Mouse (Mus musculus) T-helper 2 cell (primary cell): ENCODE data around the gene Clybl.

ENCODE experiments used
- in situ Hi-C: fragments of 300-600 bp; cut with MboI, MseI; formaldehyde crosslinking; loops from one replicate; pipeline ENCODE4 v1.15.1; 2025; ENCODE audit warnings: high pct_unique_total_duplicates

The Clybl gene

DNA sequence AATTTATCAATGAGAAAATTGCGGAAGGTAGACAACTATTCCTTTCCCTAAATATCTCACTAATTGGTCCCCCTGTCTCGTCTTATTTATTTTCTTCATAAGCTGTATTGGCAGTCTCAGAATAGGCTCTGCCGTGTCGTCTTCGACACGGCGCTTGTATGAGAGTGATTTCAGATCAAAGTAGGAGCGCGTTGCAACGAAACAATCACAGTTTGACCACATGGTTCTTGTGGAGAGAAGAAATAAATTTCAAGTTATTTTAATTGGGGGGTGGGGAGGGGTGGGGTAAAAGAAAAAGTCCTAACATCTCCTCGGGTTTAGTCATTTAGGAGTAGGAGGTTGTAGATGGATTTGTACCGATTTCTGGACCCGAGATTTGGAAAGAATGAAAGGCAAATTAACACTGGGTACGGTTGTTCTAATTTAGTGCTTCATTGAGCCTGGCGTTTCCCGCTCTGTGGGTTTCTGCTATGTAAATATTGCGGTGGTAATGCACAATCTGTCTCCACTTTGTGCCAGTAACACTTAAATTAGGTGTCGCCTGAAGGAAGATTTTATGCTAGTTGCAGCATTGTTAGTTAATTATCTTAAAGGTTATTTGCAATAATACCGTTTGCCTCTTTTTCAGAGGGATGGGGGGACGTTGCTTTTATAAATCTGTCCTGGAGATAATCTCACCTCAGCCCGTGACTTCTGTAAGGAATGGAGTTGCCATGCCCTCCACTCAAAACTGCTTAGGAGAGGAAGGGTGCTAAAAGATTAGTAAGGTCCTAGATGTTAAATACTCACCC, 203.1 kb downstream of the Clybl start:
- in situ Hi-C loops: no loop called here

DNA sequence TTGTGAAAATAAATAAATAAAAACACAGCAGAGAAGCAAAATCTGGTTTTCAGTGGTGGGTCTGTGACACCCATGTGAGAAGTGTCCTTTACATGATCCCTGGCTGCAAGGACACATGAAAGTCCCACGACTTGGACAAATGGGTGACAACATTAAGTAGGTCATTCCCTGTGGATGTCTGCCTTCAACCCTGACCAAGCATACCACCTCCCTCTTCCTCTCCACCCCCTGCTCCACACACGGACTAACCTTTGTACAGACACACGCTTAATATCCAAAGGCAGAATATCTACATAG, 203.7 kb downstream of the Clybl start:
- in situ Hi-C loops: no loop called here

DNA sequence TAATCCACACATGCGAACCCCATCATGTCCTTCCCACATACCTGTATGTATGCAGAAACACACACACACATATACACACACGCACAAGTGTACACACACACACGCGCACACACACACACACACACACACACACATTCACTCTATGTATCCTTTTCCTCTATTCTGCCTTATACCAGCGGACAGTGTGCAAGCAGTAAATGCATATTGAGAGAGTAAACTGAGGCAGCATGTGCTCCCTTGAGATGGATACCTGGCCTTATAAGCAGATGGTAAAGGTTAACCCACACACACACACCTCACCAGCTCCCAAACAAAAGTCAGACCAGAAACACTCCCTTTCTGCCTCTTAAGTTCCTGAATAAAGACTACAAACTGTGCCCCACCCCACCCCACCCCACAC, 204.3 kb downstream of the Clybl start:
- in situ Hi-C loops: no loop called here

DNA sequence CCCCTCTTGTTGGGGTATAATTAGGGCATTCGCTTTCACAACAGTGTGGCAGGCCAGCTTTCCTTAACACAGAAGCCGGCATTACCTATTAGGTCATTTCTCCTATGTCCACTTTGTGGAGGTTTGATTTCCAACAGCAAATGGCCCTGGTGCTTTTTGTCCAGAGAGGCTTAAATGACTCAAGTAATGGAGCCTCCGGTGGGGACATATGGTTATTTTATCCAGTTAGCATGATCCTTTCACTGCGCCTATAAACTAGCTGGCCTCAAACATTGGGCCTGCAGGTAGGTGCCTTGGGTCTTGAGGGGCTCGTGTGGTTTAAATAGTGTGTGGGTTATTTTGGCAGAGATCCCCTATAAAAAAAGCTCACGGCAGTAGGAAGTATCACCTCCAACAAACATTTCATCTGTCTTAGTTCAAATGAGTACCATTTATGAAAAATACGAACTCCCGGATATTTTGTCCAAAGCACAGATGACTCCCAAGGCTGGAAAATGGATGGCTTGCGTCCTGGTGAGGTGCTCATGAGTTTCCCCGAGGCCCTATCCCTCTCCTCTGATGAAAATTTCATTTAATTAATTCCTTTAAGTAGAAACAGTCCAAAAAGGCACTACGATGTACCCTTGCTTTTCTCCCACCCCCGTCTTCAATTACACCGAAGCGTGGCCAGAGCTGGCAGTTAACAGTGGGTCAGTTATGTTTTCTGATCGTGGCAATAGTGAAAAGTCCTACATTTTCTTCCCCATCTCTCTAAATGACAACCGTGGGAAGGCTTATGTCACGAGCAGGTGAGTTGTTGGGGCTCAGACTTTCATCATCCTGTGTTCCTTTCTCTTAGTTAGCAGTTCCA, 205.0 kb downstream of the Clybl start:
- in situ Hi-C loops: no loop called here

DNA sequence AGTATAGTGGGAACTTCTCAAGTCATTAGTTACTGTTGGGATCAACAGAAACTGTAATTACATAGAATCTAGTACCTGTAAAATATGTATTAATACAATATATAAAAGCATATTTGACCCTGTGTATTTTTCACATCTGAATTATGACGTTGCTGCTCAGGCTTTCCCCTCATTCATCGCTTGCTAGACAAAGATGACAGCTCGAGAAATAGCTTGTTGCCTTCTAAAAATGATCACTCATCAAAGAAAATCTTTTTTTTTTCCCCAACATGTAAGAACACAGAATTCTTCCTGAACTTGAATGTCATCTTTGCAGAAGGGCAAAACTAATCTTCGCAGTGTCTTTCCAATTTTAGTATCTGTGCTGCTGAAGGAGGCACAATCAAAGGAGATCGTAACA, 206.3 kb downstream of the Clybl start:
- in situ Hi-C loops: no loop called here

DNA sequence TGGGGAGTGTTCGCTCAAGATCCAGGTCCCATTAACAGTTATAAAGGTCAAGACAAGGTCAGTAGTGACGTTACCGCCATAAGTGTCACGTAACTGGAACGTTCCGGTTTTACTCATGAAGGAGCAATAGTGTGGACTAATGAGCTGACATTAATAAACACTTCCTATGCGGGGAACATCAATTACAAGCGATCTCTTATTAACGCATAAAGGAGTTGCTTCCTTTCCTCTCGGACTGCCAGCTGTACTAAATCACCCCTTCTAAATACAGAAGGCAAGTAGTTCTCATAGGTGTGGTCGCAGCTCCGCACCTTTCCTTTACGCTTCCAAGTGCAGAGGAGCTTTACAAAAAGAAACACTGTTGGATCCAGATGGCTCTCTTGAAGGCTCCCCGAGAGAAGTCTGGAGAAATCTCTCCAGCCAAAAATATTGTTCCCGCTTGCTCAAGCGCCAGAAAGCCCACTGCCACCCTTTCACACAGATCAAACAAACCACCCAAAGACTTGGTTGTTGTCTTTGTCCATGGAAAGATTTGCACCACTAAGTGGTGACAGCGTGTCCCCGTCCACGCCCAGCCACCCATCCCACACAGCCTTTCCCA, 207.0 kb downstream of the Clybl start:
- in situ Hi-C loops: no loop called here

DNA sequence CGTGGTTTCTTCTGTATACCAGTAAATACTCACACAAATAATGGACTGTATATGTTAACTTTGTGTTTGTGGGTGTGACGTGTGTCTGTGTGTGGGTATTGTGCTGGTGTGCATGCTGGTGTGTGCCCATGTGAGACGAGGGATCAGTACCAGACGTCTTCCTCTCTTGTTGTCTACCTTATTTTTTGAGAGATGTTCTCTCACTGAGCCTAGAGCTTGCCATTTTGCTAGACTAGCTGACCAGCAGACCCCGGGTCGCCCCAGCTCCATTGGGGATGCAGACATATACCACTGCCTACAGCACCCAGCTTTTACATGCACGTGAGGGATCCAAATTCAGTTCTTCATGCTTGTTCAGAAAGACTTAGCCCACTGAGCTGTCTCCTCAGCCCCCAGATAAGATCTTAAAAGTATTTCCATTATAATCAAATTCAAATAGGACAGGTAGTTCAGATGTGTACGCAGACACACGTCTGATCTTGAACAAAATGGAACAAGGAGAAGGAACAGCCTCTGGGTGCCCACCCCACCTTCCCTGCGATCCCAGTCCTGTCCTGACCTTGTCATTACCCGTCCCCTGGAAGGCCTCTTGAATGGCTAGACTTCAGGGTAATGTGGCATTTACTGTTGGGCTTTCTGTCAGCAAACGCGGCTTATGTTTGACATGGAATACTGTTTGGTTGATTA, 208.3 kb downstream of the Clybl start:
- in situ Hi-C loops: no loop called here

DNA sequence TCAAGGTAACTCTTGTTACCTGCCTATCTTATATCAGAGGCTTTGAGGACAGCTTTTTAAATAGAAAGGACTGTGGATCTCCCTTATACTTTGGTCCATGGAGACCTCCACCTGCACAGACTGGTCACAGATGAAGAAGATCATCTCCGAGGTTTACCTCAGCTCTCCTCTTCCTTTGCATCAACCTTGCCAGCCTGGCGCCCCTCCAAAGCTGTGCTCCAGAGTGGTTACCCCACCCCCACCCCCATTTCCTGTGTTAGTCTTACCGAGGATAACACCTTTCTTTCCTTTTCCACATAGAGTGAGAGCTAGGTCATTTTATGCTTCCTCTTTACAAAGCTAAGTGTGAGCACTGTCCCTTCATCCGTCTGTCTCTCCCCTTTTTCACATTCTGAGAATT, 209.4 kb downstream of the Clybl start:
- in situ Hi-C loops: no loop called here

DNA sequence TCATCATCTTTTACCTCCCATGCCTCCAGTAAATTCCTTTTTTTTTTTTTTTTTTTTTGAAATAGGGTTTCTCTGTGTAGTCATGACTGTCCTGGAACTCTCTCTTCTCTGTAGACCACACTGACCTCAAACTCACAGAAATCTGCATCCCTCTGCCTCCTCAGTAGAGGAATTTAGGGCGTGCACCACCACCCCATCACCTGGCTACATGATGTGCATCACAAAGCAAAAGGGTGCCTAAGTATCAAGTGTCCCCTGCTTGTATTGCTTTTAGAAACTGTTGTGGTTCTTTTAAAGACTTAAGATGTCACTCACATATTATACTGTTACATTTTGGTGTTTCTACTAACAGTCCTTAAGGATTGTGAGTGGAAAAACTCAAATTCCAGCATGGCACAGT, 211.6 kb downstream of the Clybl start:
- in situ Hi-C loops: no loop called here

DNA sequence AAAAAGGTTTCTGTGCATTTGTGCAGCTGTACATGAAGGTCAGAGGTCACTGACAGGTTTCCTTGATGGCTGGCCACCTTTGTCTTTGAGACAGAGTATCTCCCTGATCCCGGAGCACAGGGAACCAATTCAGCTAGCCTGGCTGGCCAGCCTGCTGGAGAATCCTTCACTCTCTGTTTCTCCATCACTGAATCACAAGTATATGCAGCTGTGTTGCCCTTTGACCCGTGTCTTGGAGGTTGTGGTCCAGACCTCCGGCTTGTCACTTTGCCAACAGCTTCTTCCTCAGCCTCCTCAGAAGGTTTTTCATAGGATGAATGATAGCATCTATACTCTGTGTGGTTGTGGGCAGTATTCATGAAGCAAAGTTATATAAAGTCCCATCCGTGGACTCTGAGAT, 217.2 kb downstream of the Clybl start:
- in situ Hi-C loops: no loop called here

DNA sequence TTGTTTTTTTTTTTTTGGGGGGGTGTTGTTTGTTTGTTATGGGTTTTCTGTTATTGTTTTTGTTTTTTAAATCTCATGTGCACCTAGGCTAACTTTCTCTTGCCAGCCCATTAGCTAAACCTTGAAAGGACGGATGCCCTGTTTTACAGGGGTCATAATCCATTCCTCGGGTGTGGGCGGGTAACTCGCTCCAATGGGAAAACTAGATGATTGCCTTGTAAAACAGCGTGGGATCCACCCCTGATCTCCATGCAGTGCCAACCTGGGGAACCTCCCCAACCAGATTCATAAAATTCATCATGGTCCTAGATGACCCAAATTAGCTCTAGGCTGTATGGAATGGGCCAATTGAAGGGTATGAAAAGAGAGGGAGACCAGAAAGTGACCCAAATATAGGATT, 218.4 kb downstream of the Clybl start:
- in situ Hi-C loops: no loop called here

DNA sequence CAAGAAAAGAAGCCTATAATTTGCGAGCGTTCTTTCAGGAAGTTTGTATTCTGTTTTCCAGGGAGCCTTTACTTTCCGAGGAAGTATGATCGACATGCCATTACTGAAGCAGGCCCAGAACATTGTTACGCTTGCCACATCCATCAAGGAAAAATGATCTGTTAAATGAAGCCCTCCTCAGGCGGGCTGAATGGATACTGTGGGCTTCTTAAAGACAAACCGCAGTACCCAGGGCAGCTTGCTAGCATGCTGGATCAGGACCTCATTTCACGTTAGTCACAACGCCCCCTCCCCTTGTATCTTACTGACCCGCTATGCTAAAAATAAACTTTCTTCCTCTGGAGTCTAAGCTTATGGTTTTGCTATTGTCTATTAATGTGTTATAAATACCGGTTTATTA, 220.4 kb downstream of the Clybl start:
- in situ Hi-C loops: no loop called here

DNA sequence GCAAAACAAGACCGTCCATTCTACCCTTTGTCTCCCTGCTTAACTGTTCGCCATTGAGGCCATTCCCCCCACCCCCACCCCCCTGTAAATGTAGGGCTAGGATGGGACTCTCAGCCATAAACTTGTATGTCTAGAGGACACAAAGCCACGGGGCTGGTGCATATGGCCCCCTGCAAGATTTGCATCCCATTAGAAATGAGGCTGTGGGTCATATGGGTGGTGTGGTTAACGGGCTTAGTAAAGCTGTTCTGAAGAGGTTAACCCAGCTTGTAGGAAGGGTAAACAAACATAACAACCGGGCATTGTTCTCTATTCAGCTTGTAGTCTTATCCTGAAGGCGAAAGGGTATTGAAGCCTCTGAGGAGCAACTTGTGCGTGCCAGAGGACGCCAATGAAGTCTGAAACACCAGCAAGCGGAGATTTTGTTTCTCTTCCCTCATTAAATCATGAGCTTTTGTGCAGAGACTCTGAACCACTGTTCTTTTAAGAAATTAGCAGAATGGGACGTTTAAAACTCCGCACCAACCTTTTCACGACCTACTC, 221.3 kb downstream of the Clybl start:
- in situ Hi-C loops: no loop called here

DNA sequence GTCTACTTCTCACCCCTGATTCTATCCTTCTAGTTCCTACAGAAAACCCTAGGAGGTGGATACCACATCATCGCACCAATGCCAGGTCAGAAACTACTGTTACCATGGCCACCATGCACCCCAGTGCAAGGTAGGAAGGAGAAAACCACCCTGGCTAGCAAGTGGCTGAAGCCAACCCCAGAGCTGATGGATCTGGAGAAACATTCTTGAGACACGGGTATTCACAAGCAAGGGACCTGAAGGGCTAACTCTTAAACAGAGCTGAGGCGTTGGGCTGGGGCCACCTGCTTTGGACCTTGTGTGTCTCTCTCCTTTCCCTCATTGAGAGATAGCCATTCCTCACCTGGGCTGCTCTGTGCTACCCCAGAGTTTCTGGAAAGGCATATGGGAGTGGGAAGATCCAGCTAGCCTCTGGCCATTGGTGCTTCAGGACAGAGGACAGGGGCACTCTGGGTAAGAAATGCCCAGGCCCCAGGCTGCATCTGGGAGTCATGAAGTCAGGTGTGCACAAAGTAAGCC, 222.0 kb downstream of the Clybl start:
- in situ Hi-C loops: no loop called here

DNA sequence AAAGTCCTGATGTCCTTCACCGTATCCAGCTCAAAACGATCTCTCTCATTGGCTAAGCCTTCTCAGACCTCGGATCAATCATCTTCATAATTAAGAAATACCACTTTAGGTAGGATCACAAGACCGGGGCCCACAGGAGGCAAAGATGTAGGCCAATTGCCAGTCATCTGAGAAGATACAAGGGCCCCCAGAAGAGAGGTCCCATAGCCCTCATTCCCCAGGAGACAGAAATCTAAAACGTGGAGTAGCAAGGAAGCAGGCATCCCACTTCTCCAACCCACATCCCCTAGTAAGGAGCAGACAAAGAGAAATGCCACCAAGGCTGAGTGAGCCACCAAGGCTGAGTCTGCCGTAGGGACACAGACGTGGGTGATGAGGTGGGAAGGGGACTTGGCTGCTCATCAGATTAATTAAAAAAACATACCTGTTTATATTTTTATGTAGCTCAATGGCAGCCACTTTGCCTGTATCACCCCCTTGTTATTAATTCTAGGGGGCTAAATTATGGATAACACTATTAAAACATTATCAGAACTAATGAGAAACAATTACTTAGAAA, 223.2 kb downstream of the Clybl start:
- in situ Hi-C loops: no loop called here

DNA sequence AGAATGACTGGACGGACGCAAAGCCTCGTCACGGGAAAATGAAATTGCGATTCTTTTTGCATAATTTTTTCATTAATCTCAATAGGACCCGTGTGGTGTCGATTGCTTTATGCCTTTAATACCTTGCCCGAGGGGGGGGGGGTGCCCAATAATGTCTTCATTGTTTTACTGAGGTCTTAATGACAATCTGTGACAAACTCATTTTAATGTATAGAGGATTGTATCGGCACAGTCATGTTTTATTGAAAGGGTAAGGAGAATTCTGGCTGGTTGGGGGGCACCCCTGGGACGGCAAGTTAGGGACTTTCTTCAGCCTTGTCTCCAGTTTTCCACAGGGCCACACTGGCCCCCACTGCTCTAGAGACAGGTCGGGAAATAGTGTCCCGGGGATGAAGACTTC, 223.7 kb downstream of the Clybl start:
- in situ Hi-C loops: no loop called here

DNA sequence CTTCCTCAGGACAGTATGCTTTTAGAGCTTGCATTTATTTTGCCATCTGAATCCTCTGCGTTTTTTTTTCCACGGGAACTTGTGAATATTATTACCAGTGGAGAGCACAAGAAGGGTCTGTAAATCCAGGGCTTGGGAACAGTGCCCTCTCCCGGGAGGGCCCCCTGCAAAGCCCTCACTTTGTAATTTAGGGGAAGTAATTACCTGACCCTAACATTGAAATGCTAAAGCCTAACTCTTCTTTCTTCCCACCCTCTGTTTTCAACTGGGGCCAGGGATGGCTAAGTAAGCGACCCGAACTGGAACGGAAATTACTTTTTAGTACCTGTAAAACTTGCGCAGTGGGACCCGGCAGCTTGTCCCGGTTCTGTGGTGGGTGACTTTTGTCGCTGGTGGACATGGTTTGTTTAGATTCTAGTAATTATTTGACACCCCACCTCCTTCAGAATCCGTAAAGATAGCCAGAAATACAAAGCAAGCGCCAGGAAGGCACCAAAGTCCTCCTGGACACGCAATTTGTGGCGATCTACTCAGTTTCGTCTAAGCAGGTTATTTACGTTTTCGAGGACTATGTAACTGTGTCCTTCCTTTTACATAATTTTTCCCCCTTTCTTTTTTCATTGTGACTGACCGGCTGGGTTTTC, 224.5 kb downstream of the Clybl start:
- in situ Hi-C loops: no loop called here

DNA sequence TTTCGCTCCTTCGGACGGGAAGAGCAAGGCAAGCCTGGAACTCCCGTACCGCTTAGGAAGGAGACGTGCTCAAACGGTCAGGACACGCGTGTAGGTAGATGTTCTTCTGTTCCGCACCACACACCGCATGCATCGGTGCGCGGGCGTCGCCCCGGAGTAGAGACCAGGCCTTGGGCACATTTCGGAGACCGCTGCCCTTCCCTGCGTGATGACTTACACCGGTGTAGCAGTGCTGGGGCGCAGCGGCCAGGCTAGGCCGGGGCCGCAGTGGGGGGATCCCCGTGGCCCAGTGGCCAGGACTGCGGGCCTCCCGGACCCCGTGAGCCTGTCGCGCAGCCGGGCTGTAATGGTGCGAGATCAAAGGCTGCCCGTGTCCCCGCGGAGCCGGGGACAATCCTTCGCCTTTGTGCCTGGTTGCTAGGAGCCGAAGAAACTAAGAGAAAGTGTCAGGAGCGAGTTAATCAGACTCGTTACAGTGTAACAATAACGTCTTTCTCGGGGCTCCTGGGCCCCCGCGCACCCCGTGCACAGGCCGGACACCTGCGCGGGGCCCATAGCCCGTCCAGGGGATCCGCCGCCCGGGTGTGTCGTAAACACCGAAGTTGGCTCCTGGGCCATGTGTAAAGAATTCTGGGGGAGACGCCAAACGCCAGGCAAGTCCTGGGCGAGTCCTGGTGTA, 225.2 kb downstream of the Clybl start:
- in situ Hi-C loops: no loop called here

DNA sequence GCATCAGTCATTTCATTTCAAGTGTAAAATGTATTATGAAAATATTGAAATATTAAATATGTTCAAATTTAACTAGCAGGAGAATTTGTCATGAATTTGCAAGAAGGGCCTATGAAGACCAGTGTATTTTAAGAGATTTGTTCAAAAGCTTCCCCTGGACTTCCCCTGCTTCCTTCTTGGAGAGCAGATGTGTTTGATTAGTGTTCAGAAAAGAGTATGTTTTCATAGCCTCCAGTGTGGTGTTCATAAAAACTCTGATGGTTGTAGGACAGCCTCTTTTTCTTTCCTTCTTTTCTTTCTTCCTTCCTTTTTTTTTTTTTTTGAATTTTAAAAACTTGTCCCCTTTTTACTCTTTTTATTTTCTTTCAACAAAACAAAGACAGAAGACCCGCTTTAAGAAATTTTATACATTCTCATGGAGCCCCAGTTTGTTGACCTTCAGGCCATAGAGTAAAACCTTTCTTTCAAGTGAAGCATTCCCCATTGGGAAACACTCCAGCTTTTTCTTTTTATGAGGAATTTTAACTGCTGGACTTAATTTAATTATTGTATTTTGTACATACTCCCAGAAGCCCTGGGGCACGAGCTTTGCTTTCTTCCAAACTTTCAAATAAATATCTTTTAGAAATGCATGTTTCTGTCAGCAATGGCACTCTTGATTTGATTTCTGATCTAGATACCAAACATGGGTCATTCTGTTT, 231.5 kb downstream of the Clybl start:
- in situ Hi-C loops: no loop called here

DNA sequence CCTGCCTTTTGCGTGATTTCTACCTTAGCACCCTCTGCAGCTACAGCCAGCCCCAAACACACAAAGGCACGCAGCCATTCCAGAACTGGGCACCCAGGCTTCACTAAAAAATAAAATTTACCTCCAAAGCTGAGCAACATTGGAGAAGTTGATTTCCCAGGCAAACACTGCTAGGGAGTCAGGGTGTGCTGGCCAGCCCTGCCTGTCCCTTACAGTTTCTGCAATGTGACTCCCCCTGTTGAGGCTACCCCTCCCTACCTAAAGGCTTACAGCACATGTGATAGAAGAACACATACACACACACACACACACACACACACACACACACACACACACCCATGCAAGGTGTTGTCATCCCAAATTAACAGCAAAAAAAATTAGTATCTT, 232.0 kb downstream of the Clybl start:
- in situ Hi-C loops: no loop called here
